Mouse (Mus musculus) CH12.LX (cell line): ENCODE data around the gene Fam217a. TPM values are rescaled to one million over a fixed set of nuclear protein-coding genes. Genes with fewer than 3 reads are reported as not detected.

Source experiments
- DNase-seq: peaks from one replicate; pipeline ENCODE4 v3.0.0-alpha.2; 2013; ENCODE audit errors: extremely low read depth
- H3K27ac ChIP-seq: 2 replicates; pipeline ENCODE4 v1.5.1; 2012; ENCODE audit warnings: low read depth, mild to moderate bottlenecking, control low read depth, moderate library complexity; ENCODE audit not compliant: insufficient read depth
- H3K27me3 ChIP-seq: replicated peaks from 2 replicates; pipeline ENCODE3; 2012; ENCODE audit warnings: inconsistent platforms
- H3K36me3 ChIP-seq, 2 experiments: replicated peaks in 1 of 2; 2 replicates each; pipeline versions ENCODE3 to v1.6.1; 2012; ENCODE audit warnings: inconsistent platforms in 1 of 2, low read length in 1 of 2, mild to moderate bottlenecking in 1 of 2, mixed read lengths in 1 of 2, moderate library complexity in 1 of 2; ENCODE audit not compliant: control insufficient read depth in 1 of 2, insufficient read depth in 1 of 2
- H3K4me1 ChIP-seq, 2 experiments: 2 replicates each; pipeline ENCODE4 v1.6.1; 2012; ENCODE audit warnings: inconsistent platforms in 1 of 2, moderate library complexity in 1 of 2; ENCODE audit not compliant: insufficient read depth in 2 of 2, control insufficient read depth in 1 of 2
- H3K4me2 ChIP-seq: 2 replicates; pipeline ENCODE4 v1.6.1; 2012; ENCODE audit warnings: low read depth, mild to moderate bottlenecking, control low read depth; ENCODE audit not compliant: poor library complexity, insufficient read depth, severe bottlenecking
- H3K4me3 ChIP-seq, 3 experiments: fragments of 150-350 bp in 1 of 3; sonication (generic) in 1 of 3; replicated peaks in 1 of 3; 2 replicates each; pipeline versions ENCODE3 to v1.5.1; 2011 to 2012; ENCODE audit warnings: low read depth in 2 of 3, low read length in 2 of 3, mild to moderate bottlenecking in 2 of 3, moderate library complexity in 2 of 3, control low read depth in 1 of 3, improper control_type of control experiment in 1 of 3, inconsistent platforms in 1 of 3, mixed read lengths in 1 of 3; ENCODE audit not compliant: poor library complexity in 1 of 3
- H3K79me2 ChIP-seq: replicated peaks from 2 replicates; pipeline ENCODE4 v1.6.1; 2012; ENCODE audit warnings: mild to moderate bottlenecking, moderate library complexity; ENCODE audit not compliant: control insufficient read depth, poor library complexity, insufficient read depth, severe bottlenecking; ENCODE audit errors: extremely low read depth
- H3K9ac ChIP-seq: 2 replicates; pipeline ENCODE4 v1.6.1; 2012; ENCODE audit warnings: low read depth, mild to moderate bottlenecking, control low read depth, moderate library complexity; ENCODE audit not compliant: insufficient read depth
- H3K9me3 ChIP-seq: replicated peaks from 2 replicates; pipeline ENCODE3; 2012; ENCODE audit warnings: low read length, inconsistent platforms, mixed read lengths
- BHLHE40 ChIP-seq: IDR thresholded peaks from 2 replicates; pipeline ENCODE4 v1.6.1; 2011; ENCODE audit warnings: mild to moderate bottlenecking, low read depth, low read length, improper control_type of control experiment
- CHD1 ChIP-seq: IDR thresholded peaks from 2 replicates; pipeline ENCODE4 v1.6.1; 2012; ENCODE audit warnings: low read depth, low read length, improper control_type of control experiment, inconsistent platforms
- CHD2 ChIP-seq: IDR thresholded peaks from 2 replicates; pipeline ENCODE4 v1.6.1; 2011; ENCODE audit warnings: low read length, improper control_type of control experiment
- CTCF ChIP-seq, 2 experiments: IDR thresholded peaks in 1 of 2; conservative IDR thresholded peaks in 1 of 2; 2 replicates each; pipeline ENCODE4 v1.5.1; 2011 to 2012; ENCODE audit warnings: low read depth in 2 of 2, low read length in 2 of 2, improper control_type of control experiment in 1 of 2, inconsistent platforms in 1 of 2, mild to moderate bottlenecking in 1 of 2, moderate library complexity in 1 of 2
- E2F4 ChIP-seq: IDR thresholded peaks from 2 replicates; pipeline ENCODE4 v1.6.1; 2011; ENCODE audit warnings: low read depth, low read length, improper control_type of control experiment; ENCODE audit not compliant: insufficient replicate concordance
- ELF1 ChIP-seq: IDR thresholded peaks from 2 replicates; pipeline ENCODE4 v1.6.1; 2014; ENCODE audit warnings: low read depth, mild to moderate bottlenecking, inconsistent platforms, low read length, improper control_type of control experiment
- EP300 ChIP-seq: IDR thresholded peaks from 2 replicates; pipeline ENCODE4 v1.6.1; 2011; ENCODE audit warnings: low read length, improper control_type of control experiment
- ETS1 ChIP-seq: conservative IDR thresholded peaks from 2 replicates; pipeline ENCODE4 v1.6.1; 2012; ENCODE audit warnings: low read depth, mild to moderate bottlenecking, inconsistent platforms, low read length, improper control_type of control experiment, moderate library complexity
- GABPA ChIP-seq: IDR thresholded peaks from 2 replicates; pipeline ENCODE4 v1.6.1; 2012; ENCODE audit warnings: low read depth, low read length, improper control_type of control experiment, inconsistent platforms; ENCODE audit not compliant: insufficient replicate concordance
- HCFC1 ChIP-seq: IDR thresholded peaks from 2 replicates; pipeline ENCODE4 v1.6.1; 2012; ENCODE audit warnings: low read depth, mild to moderate bottlenecking, inconsistent platforms, low read length, improper control_type of control experiment
- IRF4 ChIP-seq: IDR thresholded peaks from 2 replicates; pipeline ENCODE4 v1.6.1; 2014; ENCODE audit warnings: low read depth, mild to moderate bottlenecking, inconsistent platforms, low read length, improper control_type of control experiment
- JUND ChIP-seq: conservative IDR thresholded peaks from 2 replicates; pipeline ENCODE4 v1.6.1; 2011; ENCODE audit warnings: low read depth, low read length, improper control_type of control experiment
- KAT2A ChIP-seq: IDR thresholded peaks from 2 replicates; pipeline ENCODE4 v1.6.1; 2012; ENCODE audit warnings: low read length, improper control_type of control experiment, inconsistent platforms; ENCODE audit not compliant: insufficient replicate concordance
- MAFK ChIP-seq: IDR thresholded peaks from 2 replicates; pipeline ENCODE4 v1.6.1; 2011; ENCODE audit warnings: low read length, improper control_type of control experiment; ENCODE audit not compliant: insufficient replicate concordance
- MAX ChIP-seq: IDR thresholded peaks from 2 replicates; pipeline ENCODE4 v1.6.1; 2011; ENCODE audit warnings: low read length, improper control_type of control experiment
- MAZ ChIP-seq: IDR thresholded peaks from 2 replicates; pipeline ENCODE4 v1.6.1; 2012; ENCODE audit warnings: low read depth, mild to moderate bottlenecking, inconsistent platforms, low read length, improper control_type of control experiment, moderate library complexity
- MEF2A ChIP-seq: IDR thresholded peaks from 2 replicates; pipeline ENCODE4 v1.6.1; 2014; ENCODE audit warnings: low read depth, mild to moderate bottlenecking, inconsistent platforms, low read length, improper control_type of control experiment, borderline replicate concordance
- MXI1 ChIP-seq: IDR thresholded peaks from 2 replicates; pipeline ENCODE4 v1.6.1; 2011; ENCODE audit warnings: mild to moderate bottlenecking, low read depth, low read length, improper control_type of control experiment
- MYC ChIP-seq: IDR thresholded peaks from 2 replicates; pipeline ENCODE4 v1.6.1; 2011; ENCODE audit warnings: low read depth, mild to moderate bottlenecking, improper control_type of control experiment, low read length
- NELFE ChIP-seq: IDR thresholded peaks from 2 replicates; pipeline ENCODE4 v1.6.1; 2011; ENCODE audit warnings: low read depth, low read length, improper control_type of control experiment
- NRF1 ChIP-seq: IDR thresholded peaks from 2 replicates; pipeline ENCODE4 v1.6.1; 2014; ENCODE audit warnings: low read depth, mild to moderate bottlenecking, inconsistent platforms, low read length, improper control_type of control experiment, moderate library complexity
- POLR2A ChIP-seq: IDR thresholded peaks from 2 replicates; pipeline ENCODE4 v1.6.1; 2011; ENCODE audit warnings: low read depth, mild to moderate bottlenecking, improper control_type of control experiment, low read length
- RAD21 ChIP-seq: IDR thresholded peaks from 2 replicates; pipeline ENCODE4 v1.6.1; 2011; ENCODE audit warnings: low read depth, mild to moderate bottlenecking, low read length, improper control_type of control experiment, moderate library complexity
- RCOR1 ChIP-seq: conservative IDR thresholded peaks from 2 replicates; pipeline ENCODE4 v1.6.1; 2012; ENCODE audit warnings: low read depth, mild to moderate bottlenecking, inconsistent platforms, low read length, improper control_type of control experiment
- SIN3A ChIP-seq: IDR thresholded peaks from 2 replicates; pipeline ENCODE4 v1.6.1; 2012; ENCODE audit warnings: low read length, improper control_type of control experiment, inconsistent platforms
- TBP ChIP-seq: conservative IDR thresholded peaks from 2 replicates; pipeline ENCODE4 v1.6.1; 2011; ENCODE audit warnings: low read depth, low read length, improper control_type of control experiment
- TCF12 ChIP-seq: IDR thresholded peaks from 2 replicates; pipeline ENCODE4 v1.6.1; 2014; ENCODE audit warnings: low read depth, mild to moderate bottlenecking, inconsistent platforms, low read length, improper control_type of control experiment
- UBTF ChIP-seq: IDR thresholded peaks from 2 replicates; pipeline ENCODE4 v1.6.1; 2012; ENCODE audit warnings: low read depth, mild to moderate bottlenecking, inconsistent platforms, low read length, improper control_type of control experiment, moderate library complexity
- USF1 ChIP-seq: IDR thresholded peaks from 2 replicates; pipeline ENCODE4 v1.6.1; 2014; ENCODE audit warnings: low read depth, mild to moderate bottlenecking, inconsistent platforms, low read length, improper control_type of control experiment
- USF2 ChIP-seq: conservative IDR thresholded peaks from 2 replicates; pipeline ENCODE4 v1.6.1; 2011; ENCODE audit warnings: low read depth, low read length, improper control_type of control experiment
- ZKSCAN1 ChIP-seq: IDR thresholded peaks from 2 replicates; pipeline ENCODE4 v1.6.1; 2012; ENCODE audit warnings: low read depth, inconsistent platforms, low read length, improper control_type of control experiment, borderline replicate concordance
- ZMIZ1 ChIP-seq: IDR thresholded peaks from 2 replicates; pipeline ENCODE4 v1.6.1; 2012; ENCODE audit warnings: low read depth, mild to moderate bottlenecking, inconsistent platforms, low read length, improper control_type of control experiment
- ZNF384 ChIP-seq: IDR thresholded peaks from 2 replicates; pipeline ENCODE4 v1.6.1; 2012; ENCODE audit warnings: low read depth, low read length, improper control_type of control experiment, inconsistent platforms
- dilution Hi-C: fragments of 300-500 bp; cut with MboI; formaldehyde crosslinking; loops from 2 replicates; pipeline ENCODE4 v1.14.3; 2020; ENCODE audit warnings: low sequenced_read_pairs; ENCODE audit not compliant: extremely low pct_unique_long_range_greater_than_20kb, extremely low pct_ligation_motif_present
- in situ Hi-C: fragments of 300-500 bp; cut with MboI; formaldehyde crosslinking; loops from 3 replicates; pipeline ENCODE4 v1.14.3; 2019; ENCODE audit warnings: low sequenced_read_pairs, low pct_ligation_motif_present, low pct_unique_long_range_greater_than_20kb, mixed read lengths
- polyA plus RNA-seq: library from polyadenylated mRNA; unstranded; fragments of >175 nt; gene quantifications from 2 replicates; pipeline ENCODE4 v1.2.1, GENCODE M21; 2012; ENCODE audit warnings: low read depth; ENCODE audit not compliant: insufficient read length
- total RNA-seq, 2 experiments: library from RNA; depleted of rRNA; stranded (reverse); fragments of 300-350 nt in 1 of 2; fragments of >200 nt in 1 of 2; gene quantifications; 2 replicates each; pipeline ENCODE4 v1.2.3; 2012 to 2014

Gene Fam217a
- total and polyA plus RNA-seq, 3 experiments, result not detected

DNA sequence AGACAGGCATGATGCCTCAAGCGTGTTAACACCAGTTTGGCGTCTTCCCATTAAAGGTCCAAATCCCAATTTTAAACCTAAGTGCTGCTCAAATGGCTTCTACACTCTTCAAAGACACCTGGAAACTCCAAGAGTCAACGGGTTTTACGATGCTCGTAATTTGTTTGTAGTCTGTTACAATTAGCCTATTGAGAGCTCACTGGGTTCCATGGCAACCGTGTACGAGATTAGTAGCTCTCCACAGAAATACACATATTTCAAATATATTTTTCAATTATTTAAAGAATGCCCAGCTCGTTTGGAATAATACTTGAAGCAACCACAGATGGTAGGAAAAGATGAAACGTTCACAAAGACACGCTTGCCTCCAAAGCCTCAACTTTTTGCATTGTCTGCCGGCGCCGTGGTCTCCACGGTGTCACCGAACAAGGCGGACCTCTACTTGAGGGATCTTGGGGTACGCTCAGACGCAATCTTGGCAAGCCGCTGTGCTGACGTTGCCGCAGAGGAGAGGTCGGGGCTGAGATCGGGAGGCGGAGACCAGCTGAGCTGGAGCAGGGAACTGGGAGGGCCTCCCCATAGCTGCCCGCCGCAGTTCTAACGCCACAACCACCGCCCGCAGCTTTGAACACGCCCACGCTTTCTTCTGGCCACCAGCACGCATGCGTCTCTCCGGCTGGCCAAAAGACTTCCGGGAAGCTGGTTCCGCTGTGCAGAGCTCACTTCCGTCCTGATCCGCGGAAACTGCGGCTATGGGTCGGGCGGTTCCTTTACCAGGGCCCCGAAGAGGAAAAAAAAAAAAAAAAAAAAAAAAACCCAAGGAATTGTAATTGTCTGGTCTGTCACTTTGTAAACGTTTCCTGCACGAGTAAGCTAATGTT, 50.1 kb downstream of the Fam217a start:
- H3K27me3 ChIP-seq, result no peaks in the 10 kb centered on the region
- TF ChIP-seq CHD1 (peak; percentile 53; the same call in 1 of the 2 replicates), ETS1 (peak; percentile 39; the same call in 1 of the 2 replicates), KAT2A (peak; percentile 82; the same call in 1 of the 2 replicates), NELFE (peak; percentile 85), ZKSCAN1 (no peak), GABPA (no peak; the same call in 1 of the 2 replicates), NRF1 (peak; percentile 93), CTCF (conservative IDR thresholded peaks at IDR 0.05 in 1 of 2, IDR thresholded peaks at IDR 0.05 in 1 of 2; ENCODE audit: low read depth in 2 of 2, low read length in 2 of 2) (no peak), EP300 (peak; percentile 22; the same call in 1 of the 2 replicates), MYC (peak; percentile 57; the same call in 1 of the 2 replicates), RAD21 (no peak), ELF1 (peak; percentile 97), MAFK (0 out of 2 replicates have a peak, but pooled peaks have one; percentile 28), TCF12 (peak; percentile 73), TBP (peak; percentile 34; the same call in 1 of the 2 replicates), RCOR1 (no peak), BHLHE40 (peak; percentile 53), E2F4 (no peak), MAX (no peak), JUND (no peak), ZMIZ1 (peak; percentile 35; the same call in 1 of the 2 replicates), POLR2A (peak; percentile 79), HCFC1 (peak; percentile 90), CHD2 (0 out of 2 replicates have a peak, but pooled peaks have one; percentile 48), USF2 (no peak), ZNF384 (peak; percentile 97), IRF4 (peak; percentile 86), MXI1 (peak; percentile 61; the same call in 1 of the 2 replicates), MAZ (peak; percentile 55; the same call in 1 of the 2 replicates), SIN3A (peak; percentile 73), USF1 (no peak), MEF2A (peak; percentile 42; the same call in 1 of the 2 replicates), UBTF (peak; percentile 30; the same call in 1 of the 2 replicates)
- TF ChIP-seq, all 38 proteins: peak for 23
- Histone ChIP-seq H3K4me3 (peak overlapping the region; percentile 81 to 98 (median 87)), H3K4me2 (peak overlapping the region; percentile 68), H3K36me3 (peaks cover 1 to 3% of the 10 kb centered on the region in 2 experiments), H3K9me3 (no peaks in the 10 kb centered on the region), H3K27ac (no peak overlapping the region), H3K4me1 (peaks cover 2 to 25% of the 10 kb centered on the region in 2 experiments; a peak in 2 of 4 replicates), H3K79me2 (peaks cover 34% of the 10 kb centered on the region), H3K9ac (peak overlapping the region; percentile 83)
- DNase-seq, result peak; percentile 96
- dilution Hi-C loops, result no loop called here
- in situ Hi-C loops, result loop anchor here (25.0 kb wide), 1 partner anchor 687 kb away; no protein-coding TSS in a partner anchor
